Mouse (Mus musculus) c-Kit-negative CD71-positive TER-119-positive erythroid progenitor cells, embryonic 14.5 days (primary cell): Measurements from ENCODE around the gene Ptch1.
A peak's percentile ranks its signal among the peaks of the same experiment; 100 is the strongest.

Experiments
- DNase-seq: peaks from one replicate; pipeline ENCODE4 v3.0.0-alpha.2; 2013; ENCODE audit warnings: low read depth, low spot score

Gene Ptch1

DNA sequence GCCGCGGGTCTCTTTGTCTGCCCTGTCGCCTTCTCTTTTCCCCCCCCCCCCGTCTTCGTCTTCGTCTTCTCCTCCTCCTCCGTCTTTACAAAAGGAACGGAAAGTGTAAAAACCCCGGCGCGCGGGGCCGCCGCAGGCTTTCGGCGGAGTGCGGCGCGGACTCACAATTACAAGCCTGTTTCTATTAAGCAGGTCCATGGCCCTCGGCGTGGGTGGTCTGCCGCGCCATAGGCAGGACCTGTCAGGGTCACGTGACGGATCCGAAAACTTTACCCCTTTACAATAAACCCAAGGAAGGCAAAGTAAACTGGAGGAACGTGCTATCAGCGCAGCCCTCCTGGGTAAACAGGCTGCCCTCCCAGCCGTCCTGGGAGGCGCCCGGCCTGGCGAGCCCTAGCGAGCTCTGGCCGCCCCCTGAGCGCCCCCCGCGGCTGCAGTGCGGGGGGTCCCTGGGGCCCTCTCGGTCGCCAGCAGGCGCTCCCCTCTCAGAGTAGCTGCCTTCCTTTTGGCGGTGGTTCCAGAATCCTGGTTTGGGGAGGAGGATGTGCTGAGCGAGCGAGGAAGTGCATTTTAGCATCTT lies at the start of gene Ptch1:
Gene Ptch1, minus strand, starts transcription at position 343 of the 580 bp plus-strand sequence.
- DNase-seq = no peak

DNA sequence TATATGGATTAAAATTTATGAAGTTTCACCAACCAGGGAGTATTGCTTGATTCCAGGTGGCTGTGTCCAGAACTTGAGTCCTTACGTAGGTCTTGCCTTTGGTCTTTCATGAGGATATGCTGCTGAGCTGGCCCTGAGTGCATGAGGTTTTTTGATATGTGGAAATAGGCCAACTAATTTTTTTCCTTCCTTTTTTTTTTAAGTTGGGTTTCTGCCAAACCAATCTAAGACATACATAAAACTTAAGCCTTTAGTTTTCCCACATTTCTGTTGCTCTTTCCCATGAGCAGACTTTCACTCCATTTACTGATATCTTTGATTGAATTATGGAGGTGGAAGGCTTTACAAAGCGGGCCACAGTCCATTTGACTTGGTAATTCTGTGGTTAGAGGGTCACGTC lies 47.9 kb upstream of the Ptch1 start:
- no peak for DNase-seq

DNA sequence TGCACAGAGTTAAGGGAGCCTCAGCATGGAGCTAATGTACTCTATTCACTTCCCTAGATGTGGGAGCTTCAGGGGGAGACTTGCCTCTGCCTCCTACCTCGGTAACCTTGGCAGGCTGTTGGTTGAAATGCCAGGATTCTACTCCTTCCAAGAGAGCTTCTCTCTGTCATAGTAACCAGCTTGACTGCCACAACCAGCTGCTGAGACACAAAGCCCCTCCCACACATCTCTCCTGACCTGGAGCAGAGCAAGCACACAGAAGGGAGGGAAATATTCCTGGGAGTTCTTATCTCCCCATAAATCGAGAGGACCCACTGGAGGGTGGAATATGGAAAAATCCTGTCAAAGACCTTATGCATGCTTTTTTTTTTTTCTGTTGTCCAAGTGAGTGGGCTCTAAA lies 39.8 kb upstream of the Ptch1 start:
- no peak for DNase-seq

DNA sequence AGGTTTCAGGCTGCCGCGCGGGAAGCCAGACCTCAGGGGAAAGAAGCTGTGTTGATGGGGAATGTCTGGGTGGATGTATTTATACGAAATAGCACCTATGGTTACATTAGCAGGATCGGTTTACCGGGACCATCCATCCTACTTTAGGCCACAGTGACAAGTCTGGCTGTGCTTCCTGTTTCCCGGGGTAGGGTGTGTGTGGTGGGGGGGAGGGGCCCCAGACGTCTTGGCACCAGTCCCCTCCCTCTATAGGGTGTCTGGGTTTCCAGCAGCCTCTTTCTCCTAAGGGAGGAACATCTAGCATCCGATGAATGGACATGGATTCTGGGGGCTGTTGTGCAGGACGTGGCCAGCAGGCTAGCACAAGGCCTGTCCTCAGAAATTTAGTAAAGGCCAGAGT lies 36.3 kb upstream of the Ptch1 start:
- no peak for DNase-seq

DNA sequence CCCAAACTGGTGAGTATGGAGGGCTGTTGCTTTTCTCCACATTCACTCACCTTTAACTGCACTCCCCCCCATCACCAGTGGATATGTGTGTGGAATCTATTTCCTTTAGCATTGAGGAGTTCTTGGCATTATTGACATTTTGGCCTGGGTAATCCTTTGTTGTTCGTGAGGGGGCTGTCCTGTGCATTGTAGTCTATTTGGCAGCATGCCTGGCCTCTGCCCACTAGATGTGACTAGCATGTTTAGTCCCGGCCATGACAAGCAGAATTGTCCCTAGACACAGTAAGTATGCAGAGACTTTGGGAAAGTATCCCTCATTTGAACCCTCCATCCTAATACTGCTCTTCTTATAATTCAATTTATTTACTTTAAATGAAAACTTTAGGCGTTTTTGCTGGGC lies 24.2 kb upstream of the Ptch1 start:
- DNase-seq = no peak

DNA sequence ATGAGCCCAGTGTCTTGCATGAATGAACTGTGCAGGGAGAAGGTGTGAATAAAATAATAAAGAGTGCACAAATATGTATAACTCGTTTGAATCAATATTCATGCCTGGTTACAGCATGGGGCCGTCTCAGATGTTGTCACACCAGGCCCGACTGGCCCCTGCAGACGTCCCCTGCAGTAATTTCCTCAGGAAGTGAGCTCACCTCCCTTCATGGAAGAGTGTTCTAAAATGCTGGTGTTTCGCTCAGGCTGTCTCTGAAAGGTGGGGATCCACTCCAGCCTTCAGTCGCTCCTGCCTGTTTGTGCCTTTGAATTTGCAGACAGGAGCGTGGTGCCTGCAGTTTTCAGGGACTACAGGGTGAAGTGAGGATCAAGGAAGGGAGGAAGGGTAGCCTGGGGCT lies 22.5 kb upstream of the Ptch1 start:
- no peak for DNase-seq

DNA sequence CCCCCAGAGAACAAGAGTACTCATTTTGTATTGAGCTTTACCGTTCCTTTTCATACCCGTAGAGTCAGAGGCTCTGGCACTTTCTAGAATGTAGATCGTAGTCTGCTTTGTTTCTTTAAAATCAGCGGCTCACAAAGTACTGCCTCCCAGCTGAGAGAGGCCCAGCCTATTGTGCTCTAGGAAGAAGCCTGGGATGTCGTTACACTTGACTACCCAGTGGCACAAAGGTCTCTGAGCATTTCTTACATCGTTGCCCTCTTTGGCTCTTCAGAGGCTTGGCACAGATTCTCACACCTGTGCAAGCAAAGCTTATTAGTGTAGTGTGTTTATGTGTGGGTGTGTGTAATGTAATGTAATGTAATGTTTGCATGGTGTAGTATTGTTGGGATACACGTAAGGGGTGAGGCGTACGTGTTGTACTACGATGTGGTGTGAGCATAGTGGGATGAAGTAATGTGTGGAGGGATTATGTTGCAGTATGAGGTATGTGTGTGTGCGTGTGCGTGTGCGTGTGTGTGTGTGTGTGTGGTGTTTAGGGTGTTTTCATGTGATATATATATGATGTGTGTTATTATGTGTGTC lies 20.2 kb upstream of the Ptch1 start:
- no peak for DNase-seq

DNA sequence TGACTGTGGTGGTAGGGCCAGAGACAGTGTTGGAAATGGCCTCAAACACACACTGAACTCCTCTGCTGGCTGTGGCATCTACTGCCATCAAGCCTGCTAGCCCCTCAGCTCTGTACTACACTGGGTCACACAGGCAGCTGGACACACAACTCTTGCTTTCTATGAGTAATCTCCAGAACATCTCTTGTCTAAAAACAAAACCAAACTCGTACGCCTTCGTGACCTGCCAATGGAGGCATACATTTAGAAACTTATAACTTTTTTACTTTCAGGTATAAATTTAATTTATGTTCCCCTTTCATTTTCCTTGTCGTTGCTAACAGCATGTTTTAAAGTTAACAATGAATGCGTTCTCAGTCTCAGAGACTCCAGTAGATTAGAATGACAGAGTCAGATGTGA lies 19.4 kb upstream of the Ptch1 start:
- no peak for DNase-seq

DNA sequence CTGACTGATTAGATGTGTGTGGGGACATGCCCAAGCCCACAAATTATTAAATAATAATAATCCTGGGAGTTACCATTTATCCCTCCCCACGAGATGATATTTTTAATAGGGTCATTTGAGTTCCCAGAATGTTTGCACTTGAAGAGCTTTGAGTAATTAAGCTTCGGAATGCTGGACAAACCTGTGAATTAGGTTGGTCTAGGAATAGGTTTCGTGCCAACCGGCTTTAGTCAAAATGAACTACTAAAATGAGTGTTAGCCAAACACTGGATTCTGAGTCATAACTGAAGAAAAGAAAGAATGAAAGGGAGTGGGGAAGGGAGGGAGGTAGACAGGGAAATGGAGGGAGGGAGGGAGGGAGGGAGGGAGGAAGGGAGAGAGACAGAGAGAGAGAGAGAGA lies 1.2 kb upstream of the Ptch1 start:
- no peak for DNase-seq

DNA sequence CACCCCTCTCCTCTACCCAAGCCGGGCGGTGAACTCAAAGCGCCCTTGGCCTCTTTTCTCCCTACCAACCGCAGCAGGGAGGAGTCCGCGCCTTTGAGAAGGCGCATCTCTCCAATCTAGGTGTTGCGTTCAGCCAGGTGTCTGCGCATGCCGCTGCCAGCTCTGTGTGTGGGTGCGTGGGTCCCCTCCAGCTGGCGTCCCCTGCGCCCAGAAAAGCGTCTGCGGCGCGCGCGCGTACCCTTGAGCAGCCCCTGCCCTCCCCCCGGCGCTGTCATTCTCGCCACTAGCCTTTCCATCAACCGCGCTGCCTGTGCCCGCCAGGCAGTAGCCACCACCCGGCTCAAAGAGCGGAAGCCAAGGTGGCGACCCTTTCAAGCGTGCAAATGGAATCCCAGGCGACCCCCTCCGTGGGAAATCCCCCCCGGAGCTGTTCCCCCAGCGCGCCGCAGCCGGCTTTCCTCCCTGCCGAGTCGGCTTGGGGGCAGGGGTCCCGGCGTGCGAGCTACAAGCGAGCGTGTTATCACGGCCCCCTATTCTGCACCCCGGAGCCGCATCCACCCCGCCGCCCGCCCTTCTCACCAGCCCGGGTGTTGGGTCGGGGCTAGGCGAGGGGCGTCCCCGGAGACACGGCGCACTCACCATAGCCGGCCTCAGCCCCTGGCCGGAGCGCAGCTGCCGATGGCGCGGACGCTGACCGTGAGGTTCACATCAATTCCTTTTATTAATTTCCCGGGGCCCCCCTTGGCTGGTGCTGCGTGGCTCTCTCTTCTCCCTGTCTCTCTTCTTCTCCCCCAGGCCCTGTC lies 744 bp downstream of the Ptch1 start:
- no peak for DNase-seq

DNA sequence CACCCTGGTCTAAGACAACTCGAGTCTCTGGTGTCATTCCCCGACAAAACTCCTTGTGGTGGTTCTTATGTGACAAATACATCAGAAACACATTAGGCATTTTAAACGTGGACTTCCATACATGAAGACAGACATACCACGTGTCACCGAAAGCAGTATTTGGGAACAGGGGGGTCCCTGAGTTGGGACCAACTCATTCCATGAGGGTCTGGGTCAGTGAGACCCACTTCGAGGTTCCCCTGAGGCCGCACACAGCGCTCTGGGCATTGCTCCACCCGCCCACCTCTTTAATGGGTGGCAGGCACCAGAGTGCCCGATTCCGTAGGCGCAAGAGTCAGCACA lies 1.3 kb downstream of the Ptch1 start:
- no peak for DNase-seq

DNA sequence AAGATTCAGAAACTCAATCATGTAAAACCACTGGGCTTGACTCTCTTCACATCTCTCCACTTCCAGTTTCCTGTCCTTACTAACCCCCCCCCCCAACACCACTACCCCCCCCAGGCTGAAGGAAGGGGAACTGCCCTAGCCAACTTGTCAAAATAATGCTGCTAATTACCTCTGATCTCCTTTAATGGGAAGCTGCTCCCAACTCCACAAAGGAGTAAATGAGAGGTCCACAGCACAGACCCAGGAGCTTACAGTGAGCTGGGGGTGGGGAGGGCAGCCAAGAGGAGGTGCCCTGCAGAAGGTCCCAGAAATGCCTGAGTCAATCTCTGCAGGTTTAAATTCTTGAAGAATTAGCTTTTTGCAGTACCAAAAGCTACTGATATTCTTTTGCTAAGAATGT lies 2.9 kb downstream of the Ptch1 start:
- DNase-seq = no peak

DNA sequence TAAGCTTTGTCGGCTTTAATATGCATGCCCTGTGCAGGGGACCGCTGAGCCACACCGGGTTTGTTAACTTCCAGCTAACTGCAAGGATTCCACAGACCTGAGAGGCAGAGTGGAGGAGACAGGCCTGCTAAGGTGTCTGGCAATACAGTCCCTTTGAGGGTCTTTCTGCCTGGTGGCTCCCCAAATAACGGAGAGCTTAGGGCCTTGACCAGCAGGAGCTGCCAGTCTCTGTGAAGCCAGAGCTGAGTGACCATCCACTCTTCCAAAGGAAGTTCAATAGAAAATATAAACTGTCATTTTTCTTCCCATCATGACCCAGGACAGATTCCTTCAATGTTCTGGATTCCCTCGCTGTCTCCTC lies 4.0 kb downstream of the Ptch1 start:
- DNase-seq = no peak

DNA sequence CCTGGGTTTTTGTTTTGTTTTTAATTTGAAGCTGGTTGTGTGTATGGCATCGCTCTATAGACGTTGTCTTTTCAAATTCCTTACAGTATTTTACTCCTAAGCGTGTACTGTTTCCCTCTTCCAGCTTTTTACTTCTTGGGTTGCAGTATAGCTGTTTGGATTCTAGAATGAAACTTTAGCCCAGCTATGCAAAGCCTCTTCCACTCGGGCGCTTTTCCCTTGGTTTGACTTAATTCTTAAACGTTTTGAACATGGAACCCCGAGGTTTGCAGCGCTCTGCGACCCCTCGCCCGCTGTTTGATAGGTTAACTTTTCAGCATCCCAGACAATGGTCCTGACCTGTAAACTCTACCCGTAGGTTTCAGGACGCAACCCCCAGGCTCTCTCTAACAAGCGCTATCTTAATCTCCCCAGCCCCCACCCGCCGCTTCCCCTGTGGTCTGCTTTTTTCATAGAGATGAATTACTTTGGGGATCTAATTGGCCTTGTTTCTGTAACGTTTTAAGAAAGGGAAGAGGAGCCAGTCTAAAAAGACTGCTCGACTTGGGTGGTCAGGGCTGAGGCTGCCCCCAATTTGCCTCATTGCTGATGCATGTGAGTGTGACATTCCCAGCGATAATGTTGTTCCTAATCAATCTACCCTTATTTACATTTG lies 4.5 kb downstream of the Ptch1 start:
- DNase-seq = no peak

DNA sequence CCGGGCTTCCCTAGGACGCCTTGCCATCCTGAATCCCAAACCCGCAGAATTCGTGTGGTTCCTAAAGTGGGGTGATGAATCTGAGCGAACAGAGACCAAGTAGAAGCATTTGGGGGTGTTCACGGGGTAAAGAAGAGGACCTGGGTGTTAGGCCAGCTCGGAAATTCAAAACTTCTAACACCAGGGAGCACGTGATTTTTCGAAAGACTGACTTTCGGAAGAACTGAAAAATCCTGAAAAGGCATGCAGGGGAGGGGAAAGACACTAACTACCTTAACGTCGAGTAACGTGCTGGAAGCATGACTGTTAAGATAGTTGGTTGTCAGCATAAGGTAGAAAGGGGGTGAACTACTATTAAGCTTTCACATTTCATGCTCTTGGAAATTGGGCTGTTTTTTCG lies 5.1 kb downstream of the Ptch1 start:
- no peak for DNase-seq

DNA sequence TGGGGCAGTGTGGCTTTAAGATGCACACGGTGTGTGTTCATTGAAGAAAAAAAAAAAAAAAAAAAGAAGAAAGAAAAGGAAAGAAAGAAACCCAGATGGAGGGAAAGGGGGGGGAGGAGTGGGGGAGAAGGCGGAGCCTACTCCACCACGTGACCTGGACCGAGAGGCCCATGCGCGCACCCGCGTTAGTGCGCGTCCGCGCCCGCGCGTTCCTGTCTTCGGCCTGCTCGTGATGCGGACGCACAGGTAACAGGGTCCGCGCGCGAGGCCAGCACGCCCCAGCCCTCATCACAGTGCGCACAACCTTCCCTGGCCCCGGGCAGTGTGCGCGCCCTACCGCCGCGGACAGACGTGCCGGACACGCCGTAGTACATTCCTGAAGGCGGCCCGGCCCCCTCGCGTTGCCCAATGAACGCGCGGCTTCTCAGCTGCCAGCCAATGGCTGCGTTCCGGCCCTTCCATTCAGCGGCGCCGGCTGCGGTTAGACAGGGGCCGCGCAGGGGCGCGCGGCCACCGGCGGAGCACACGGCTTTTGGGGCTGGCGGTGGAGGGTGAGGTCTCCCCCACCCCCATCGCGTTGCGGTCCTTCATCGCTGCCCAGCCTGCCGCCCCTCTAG lies 5.6 kb downstream of the Ptch1 start:
- peak; percentile 77 for DNase-seq

DNA sequence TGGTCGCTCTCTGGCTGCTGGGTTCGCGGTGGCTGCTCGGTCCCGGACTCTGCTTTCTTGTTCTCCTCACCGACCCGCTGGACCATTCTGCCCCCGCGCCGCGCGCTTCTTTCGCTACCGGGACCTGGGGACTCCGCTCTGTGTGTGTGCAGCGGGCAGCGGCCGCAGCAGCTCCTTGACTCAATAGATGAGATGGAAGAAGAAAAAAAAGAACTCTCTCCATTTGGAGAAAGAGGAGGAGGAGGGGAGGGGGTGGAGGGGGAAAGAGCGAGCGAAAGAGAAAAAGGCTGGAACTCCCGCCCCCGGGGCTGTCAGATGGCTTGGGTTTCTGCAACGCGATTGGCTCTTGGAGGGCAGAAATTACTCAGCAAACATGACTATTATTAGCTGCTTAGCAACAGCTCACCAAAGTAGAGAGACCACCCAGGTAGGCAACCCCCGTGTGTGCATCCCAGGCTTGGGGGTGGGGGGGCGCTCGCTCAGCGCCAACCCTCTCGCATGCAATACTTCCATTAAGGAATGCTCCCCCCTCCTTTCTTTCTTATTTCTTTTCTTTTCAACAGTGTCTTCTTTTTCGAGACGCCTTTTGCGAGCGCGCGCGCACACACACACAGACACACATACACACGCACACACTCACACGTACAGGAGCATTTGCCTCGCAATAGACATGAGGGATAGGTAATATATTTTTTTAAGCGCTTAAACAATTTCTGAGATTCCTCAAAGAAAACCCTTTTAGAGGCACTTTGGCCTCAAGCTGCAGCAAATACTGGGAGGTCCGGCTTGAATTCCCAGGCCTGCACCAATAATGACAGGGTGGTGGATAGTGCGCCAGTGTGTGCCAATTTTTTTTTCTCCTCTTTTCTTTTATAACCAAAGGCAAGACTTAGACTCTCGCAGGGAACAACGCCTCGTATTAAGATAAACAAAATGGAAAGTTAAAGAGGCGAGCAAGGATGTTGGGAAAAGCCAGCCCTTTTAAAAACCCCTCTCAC lies 7.1 kb downstream of the Ptch1 start:
- peak; percentile 69 for DNase-seq

DNA sequence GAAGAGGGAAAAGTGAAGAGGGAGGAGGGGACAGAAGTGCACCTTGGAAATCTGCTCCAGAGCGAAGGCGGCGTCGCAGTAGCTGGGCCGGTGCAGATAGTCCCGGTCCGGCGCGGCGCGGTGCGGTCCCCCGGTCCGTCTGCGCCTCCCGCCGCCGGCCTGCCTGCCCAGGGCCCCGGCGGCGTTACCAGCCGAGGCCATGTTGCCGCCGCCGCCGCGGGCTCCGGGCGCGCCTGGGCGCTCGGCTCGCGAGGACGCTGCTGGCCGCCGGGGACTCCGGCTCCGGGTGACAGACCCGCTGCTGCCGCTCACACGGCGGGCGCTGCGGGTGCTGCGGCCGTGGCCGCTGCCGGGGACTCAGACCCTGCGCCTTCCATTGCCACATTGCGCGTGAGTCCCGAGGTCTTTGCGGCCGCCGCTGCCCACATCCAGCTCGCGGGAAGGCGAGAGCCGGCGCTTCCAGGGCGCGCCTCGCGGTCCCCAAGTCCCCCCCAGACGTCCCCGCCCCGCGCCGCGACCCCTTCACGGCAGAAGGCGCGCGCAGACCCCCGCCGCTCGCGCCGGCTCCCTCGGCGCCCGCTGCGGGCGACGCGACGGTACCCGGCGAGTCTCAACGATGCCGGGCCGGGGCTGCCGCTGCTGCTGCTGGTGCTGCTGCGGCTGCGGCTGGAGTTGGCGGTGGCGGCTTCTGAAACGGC lies 7.9 kb downstream of the Ptch1 start:
- DNase-seq = no peak

DNA sequence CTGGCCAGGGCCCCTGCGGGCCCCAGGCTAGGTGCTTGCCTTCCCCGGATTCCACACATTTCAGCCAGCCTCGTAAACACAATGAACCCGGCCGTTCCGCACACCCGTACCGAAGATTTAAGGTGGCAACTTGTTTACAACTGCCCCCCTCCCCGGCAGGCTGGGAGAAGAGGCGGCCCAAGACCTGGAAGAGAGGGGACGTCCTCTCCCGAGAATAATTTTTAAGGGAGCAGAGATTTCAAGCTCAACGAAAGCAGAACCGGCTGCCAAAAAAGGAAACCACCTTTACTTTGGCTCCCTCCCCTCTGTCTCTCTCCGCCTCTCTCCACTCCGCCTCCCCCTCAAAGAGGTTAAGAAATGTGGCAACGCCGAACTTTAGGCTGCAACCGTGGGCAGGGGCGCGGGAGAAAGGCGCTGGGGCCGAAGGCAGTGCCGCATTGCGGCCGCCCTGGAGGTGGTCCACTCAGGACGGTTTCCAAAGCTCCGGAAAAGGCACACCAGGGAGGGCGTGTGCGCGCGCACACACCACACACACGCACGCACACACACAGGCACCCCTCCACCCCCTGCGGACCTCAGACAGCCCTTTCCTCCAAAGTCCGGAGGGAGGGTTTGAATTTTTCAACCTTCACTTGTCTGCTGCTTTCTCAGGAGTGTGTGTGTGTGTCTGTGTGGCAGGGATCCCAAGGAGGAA lies 8.6 kb downstream of the Ptch1 start:
- DNase-seq = peak; percentile 47
